Mouse (Mus musculus) kidney, postnatal 4 days (tissue): Measurements from ENCODE around the gene Mxd3.
A peak's percentile ranks its signal among the peaks of the same experiment; 100 is the strongest.

Experiments used
- DNase-seq, 2 experiments: peaks; one replicate each; pipeline ENCODE4 v3.0.0; 2021; ENCODE audit warnings: mixed read lengths in 2 of 2

Gene Mxd3

GRCm38 (mm10) chr13:55329683-55330566 is at the start of gene Mxd3:
Gene Mxd3, minus strand, starts transcription at chr13:55329823.
- DNase-seq, result peak; percentile 89 to 93

GRCm38 (mm10) chr13:55378907-55379580 is 49.4 kb upstream of the Mxd3 start:
- peak; percentile 43 to 61 for DNase-seq

GRCm38 (mm10) chr13:55375877-55376276 is 46.3 kb upstream of the Mxd3 start:
- no peak for DNase-seq

- DNase-seq, result no peak
These were observed 44.7 kb upstream of the Mxd3 start for GRCm38 (mm10) chr13:55374206-55374924.

GRCm38 (mm10) chr13:55371740-55372139 is 42.1 kb upstream of the Mxd3 start:
- no peak for DNase-seq

- DNase-seq, result no peak
These were observed 41.5 kb upstream of the Mxd3 start for GRCm38 (mm10) chr13:55371007-55371681.

- peak; percentile 14 to 45 for DNase-seq
These were observed 40.6 kb upstream of the Mxd3 start for GRCm38 (mm10) chr13:55370234-55370633.

- peak in 1 of 2 experiments; percentile 14 for DNase-seq
These were observed 40.0 kb upstream of the Mxd3 start, which contains the start of gene Rgs14 for GRCm38 (mm10) chr13:55369531-55370114. Gene Rgs14, plus strand, starts transcription at chr13:55369732.

- no peak for DNase-seq
These were observed 38.8 kb upstream of the Mxd3 start for GRCm38 (mm10) chr13:55368401-55368800.

- DNase-seq, result peak; percentile 94 to 97
These were observed 32.9 kb upstream of the Mxd3 start, which contains the start of gene Lman2 for GRCm38 (mm10) chr13:55362453-55363060. Gene Lman2, minus strand, starts transcription at chr13:55362783.

- DNase-seq, result no peak
These were observed 32.4 kb upstream of the Mxd3 start for GRCm38 (mm10) chr13:55361974-55362452.

GRCm38 (mm10) chr13:55361145-55361544 is 31.5 kb upstream of the Mxd3 start:
- DNase-seq, result no peak

- no peak for DNase-seq
These were observed 17.1 kb upstream of the Mxd3 start for GRCm38 (mm10) chr13:55346745-55347144.

- no peak for DNase-seq
These were observed 14.7 kb upstream of the Mxd3 start for GRCm38 (mm10) chr13:55344286-55344685.

GRCm38 (mm10) chr13:55342469-55342868 is 12.8 kb upstream of the Mxd3 start:
- DNase-seq, result no peak

- no peak for DNase-seq
These were observed 9.6 kb upstream of the Mxd3 start for GRCm38 (mm10) chr13:55339259-55339658.

GRCm38 (mm10) chr13:55338131-55339054 is 8.8 kb upstream of the Mxd3 start:
- no peak for DNase-seq

- no peak for DNase-seq
These were observed 7.8 kb upstream of the Mxd3 start for GRCm38 (mm10) chr13:55337341-55337975.

- DNase-seq, result no peak
These were observed 6.1 kb upstream of the Mxd3 start for GRCm38 (mm10) chr13:55335701-55336100.

GRCm38 (mm10) chr13:55332331-55332730 is 2.7 kb upstream of the Mxd3 start:
- DNase-seq, result no peak
